Mouse (Mus musculus) CD4-positive helper T cell, adult 2 months (primary cell): Measurements from ENCODE around the gene Gtf3c2.

Source experiments
- DNase-seq: peaks from one replicate; pipeline ENCODE4 v3.0.0-alpha.2; 2012; ENCODE audit warnings: low read depth, missing footprints, low spot score

The Gtf3c2 gene

DNA sequence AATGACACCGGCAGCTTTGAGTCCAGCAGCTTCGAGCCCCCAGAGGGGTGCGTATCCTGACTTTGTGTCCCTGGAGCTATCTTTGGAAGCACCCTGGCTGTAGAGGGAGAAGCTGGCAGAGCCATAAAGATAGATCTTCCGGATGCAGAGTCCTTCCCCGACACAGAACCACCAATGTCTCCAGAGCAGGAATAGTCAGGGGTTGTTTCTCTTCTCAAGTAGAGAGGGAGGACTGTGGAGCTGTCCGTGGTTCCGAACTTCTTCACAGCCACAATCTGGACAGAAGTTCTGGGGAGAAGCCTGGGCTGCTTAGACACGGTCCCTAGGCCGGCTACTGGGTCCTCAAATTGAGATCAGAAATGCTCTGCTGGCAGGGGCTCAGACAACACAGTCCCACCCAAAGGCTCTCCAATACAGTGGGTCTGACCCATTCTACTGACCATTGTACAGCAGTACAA is 40.9 kb downstream of the Gtf3c2 start:
- DNase-seq, result no peak

DNA sequence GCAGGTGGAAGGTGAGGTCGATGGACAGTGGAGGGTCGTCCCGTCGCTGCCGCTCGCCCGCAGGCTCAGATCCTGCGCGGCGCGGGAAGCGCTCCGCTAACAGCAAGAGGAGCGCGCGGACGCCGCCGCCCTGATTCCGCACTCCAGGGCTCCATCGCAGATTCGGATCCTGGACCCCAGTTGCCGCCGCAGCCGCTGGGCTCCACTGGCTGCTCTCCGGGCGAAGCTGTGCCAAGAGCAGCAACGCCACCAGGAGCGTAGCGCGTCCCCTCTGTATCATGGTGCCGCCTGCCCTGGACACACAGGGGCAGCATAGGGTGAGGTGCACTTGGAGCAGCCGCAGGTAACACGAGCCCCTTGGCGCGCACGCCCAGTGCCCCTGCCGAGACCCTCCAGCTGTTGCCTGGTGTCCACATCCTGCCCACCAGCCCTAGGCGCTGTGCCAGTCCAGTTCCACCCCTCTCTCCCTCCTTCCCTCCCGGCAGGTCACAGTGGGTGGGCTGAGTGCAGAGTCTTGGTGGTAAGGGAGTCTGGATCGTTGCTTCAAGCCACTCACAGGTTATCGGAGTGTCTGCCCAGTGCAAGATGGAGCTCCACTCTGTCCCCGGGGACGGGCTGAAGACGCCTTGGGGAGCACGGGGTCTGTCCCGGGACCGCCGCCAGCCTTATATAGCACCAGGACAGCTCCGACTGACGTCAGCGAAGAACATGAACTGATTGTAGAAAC is 41.5 kb downstream of the Gtf3c2 start, which contains the start of gene Ucn:
Gene Ucn, minus strand, starts transcription at position 589 of the 727 bp plus-strand sequence.
- DNase-seq, result no peak

DNA sequence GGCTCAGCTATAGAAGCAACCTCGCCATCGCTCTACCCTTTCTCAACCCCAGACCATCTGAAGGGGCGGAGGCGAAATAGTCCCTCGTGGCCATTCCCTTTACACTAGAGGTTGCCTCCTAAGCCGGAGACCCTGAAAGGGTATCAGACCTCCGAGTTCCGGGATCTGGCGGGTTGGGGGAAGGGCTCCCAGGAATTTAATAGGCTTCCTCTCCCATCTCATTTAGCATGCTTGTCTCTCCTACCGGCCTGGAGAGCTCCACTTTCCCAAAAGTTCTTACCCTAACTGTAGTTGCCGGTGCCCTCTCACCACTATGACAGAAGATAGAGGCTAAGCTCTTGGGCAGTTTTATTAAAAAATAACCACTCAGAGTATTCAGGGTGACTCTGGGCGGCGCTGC is 42.3 kb downstream of the Gtf3c2 start:
- DNase-seq, result no peak

DNA sequence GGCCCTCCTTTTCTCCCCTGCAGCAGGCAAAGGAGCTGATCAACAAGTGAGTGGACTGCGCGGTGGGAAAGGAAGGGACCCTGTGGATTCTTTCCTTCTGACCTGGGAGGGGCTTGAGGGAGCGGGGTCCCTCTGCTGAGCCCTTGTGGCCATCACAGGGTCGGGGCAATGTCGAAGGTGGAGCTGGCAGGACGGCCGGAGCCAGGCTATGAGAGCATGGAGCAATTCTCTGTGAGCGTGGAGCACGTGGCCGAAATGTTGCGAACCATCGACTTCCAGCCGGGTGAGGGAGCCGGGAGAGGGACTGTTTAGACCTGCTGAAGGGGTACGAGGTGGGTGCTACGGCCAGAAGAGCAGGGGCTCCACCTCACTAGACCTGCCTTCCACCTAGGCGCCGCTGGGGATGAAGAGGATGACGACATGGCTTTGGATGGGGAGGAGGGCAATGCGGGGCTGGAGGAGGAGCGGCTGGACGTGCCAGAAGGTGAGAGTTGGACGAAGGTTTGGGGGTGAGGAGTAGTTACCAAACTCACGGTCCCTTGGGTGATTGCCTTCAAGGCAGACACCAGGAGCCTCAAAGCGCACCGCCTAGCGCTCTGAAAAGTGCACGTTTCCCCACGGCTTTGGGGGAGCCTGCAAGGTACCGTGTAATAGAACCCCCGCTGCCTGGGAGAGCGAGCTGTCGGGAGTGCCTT is 43.1 kb downstream of the Gtf3c2 start:
- DNase-seq, result no peak

DNA sequence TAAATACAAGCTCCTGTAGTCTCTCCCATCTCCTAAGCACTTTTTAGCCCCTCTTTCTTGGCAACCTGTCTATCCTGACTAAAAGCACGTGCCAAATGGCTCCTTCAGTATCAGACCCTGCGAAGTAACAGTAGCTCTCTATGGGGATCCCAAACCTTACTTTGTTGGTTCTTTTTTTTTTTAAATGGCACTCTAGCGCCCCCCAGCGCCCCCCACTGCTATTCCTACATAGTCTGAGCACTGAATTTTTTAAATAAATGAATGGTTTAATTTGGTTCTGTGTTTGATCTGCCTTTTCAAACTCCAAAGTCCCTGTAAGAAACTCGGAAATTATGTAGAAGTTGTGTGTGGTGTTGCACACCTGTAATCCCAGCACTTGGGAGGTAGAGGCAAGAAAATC is 53.9 kb downstream of the Gtf3c2 start:
- no peak for DNase-seq

DNA sequence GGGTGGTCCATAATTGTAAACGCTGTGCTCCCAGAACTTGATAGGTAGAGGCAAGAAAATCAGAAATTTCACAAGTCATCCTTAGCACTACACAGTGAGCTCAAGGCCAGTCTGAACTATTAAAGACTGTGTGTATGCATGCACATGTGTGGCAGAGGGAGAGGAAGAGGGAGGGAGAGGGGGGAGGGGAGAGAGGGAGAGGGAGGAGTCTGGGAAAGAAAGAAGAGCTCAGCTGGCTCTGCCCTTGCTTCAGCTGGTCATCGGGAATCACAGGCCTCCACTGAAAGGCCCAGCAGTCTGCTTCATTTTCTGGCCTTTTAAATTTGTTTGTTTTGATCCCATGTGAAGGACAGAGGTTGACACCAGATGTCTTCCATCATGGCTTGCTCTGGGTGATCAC is 56.5 kb downstream of the Gtf3c2 start:
- no peak for DNase-seq

DNA sequence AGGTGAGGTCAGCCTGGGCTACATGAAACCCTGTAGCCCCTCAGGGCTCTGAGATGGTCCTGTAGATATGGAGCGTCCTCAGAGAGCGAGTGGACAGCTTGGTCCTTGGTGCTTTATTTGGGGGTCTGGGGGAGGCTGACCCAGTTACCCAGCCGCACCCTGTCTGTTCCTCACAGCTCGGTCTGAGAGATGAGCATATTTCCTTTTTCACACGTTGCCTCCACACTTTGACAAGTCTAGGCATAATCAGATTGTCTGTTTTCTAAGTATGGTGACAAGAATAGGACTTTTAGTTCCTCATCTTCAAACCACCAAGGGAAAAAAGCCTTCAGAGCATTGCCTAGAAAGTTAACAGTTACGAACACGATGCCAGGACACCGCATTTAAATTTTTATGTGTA is 58.8 kb downstream of the Gtf3c2 start:
- DNase-seq, result no peak

DNA sequence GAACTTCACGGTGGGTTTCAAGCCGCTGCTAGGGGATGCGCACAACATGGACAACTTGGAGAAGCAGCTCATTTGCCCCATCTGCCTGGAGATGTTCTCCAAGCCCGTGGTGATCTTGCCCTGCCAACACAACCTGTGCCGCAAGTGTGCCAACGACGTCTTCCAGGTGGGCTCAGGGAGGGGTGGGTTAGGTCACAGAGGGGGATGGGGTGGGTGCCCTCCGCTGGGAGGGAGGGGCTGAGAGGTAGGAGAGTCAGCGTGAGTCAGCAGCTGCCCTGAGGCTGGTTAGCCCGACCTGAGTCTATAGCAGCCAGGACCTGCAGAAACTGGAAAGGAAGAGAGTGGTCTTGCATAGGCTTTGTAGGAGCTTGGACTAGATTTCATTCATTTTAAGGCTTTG is 63.0 kb downstream of the Gtf3c2 start:
- no peak for DNase-seq

DNA sequence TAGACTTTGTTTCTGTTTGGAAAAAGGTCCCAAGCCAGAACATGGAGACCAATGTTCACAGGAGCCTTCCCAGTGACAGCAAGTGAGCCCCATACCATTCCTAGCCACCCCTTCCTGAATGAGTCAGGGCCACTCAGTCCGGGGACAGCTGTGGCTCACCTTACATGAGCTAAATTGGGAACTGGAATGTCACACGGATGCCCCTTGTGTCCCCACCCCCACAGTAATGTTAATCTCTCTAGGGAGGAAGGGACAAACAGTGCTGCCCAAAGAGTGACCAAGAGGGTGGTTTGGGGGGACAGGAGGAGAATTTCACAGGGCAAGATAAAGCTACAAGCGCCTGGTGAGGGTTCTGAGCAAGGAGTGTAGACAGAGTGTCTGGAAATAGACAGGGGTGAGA is 63.6 kb downstream of the Gtf3c2 start, which contains the start of gene Trim54:
Gene Trim54, plus strand, starts transcription at position 359 of the 400 bp plus-strand sequence.
- DNase-seq, result no peak

DNA sequence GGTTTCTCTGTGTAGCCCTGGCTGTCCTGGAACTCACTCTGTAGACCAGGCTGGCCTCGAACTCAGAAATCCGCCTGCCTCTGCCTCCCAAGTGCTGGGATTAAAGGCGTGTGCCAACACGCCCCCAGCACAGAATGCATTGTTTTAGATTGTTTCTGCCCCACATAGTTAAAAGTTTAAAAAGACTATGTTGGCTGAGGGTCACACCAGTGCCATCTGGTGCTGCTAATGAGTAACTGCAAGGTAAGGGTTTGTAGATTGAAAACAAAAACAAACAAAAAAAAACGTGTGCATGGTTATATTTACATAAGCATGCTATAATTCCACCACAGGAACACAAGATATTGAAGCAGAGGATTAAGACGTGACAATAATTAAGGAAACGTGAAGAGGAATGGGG is 69.2 kb downstream of the Gtf3c2 start:
- peak; percentile 23 for DNase-seq

DNA sequence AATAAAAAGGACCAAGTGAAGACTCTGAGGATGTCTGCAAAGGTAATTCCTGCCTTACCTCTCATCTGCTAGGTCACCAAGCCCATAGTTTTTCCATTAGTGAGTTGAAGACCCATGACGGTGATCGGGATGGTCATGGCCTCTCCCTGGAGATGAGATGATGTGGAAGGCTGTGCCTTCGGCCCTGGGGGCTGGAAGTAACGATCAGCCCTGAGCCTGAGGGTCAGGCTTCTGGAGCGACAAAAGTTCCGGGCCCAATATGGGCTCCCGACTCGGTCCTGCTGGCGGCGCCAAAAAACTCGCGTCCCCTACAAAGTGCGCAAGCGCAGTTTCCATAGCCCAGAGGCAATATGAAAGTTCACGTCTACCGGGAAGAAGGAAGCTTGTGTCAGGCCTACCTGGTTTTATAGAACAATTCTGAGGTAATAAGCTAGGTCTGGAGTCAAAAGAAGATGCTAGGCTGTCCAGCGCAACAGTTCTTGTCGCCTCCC is 71.9 kb downstream of the Gtf3c2 start, which contains the start of gene Slc30a3:
Gene Slc30a3, minus strand, starts transcription at position 238 of the 491 bp plus-strand sequence.
- no peak for DNase-seq
